Mouse (Mus musculus): ENCODE measurements at regions not wholly inside any gene's neighbourhood (a gene's known extent, or its start where the extent isn't known, plus 50 kb on each side); places are given as distances from the start of the nearest gene placed in this dataset.

DNA sequence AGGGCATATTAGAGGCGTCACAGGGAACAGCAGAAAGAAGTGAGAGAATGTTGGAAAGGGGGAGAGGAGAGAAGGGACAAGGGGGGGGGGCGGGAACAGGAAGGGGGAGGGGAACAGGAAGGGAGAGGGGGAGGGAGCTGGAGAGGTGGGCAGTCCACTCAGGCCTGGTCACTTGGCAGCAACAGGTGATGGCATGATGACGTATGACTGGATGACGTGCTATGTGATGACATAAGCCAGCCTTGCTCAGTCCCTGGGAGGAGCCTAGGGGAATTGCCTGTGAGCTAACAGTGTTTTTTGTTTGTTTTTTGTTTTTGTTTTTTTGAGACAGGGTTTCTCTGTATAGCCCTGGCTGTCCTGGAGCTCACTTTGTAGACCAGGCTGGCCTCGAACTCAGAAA lies 80.6 kb downstream of the Sik1 start:
- 79% methylated on average over 5 of the region's 5 CpGs for WGBS
- Histone ChIP-seq H3K4me1 (ENCODE audit: control insufficient read depth, insufficient read depth, low read length) (0 out of 2 replicates have a peak, but pooled peaks cover 2% of the 10 kb centered on the region), H3K4me3 (replicated peaks; ENCODE audit: extremely low read depth, low read depth, low read length) (no peak overlapping the region)
- TF ChIP-seq CTCF (IDR thresholded peaks at IDR 0.05; ENCODE audit: insufficient read depth, low read length): no peak
- no peak for TF ChIP-seq POLR2A (IDR thresholded peaks at IDR 0.05; ENCODE audit: borderline replicate concordance, extremely low read depth, low read depth, low read length)
- DNase-seq: no peak

- Histone ChIP-seq H3K4me3 (replicated peaks; ENCODE audit: extremely low read depth, low read depth, low read length) (no peak overlapping the region), H3K4me1 (ENCODE audit: control insufficient read depth, insufficient read depth, low read length) (0 out of 2 replicates have a peak, but pooled peaks cover 2% of the 10 kb centered on the region)
- DNase-seq: no peak
- TF ChIP-seq POLR2A (IDR thresholded peaks at IDR 0.05; ENCODE audit: borderline replicate concordance, extremely low read depth, low read depth, low read length) (no peak), CTCF (IDR thresholded peaks at IDR 0.05; ENCODE audit: insufficient read depth, low read length) (no peak)
- 77% methylated on average over 3 of the region's 3 CpGs for WGBS
These were observed 79.6 kb downstream of the Sik1 start for GRCm38 (mm10) chr17:31775966-31776365.

GRCm38 (mm10) chr17:31776949-31777607 lies 78.5 kb downstream of the Sik1 start:
- Histone ChIP-seq H3K4me1 (ENCODE audit: control insufficient read depth, insufficient read depth, low read length) (0 out of 2 replicates have a peak, but pooled peaks cover 2% of the 10 kb centered on the region), H3K4me3 (replicated peaks; ENCODE audit: extremely low read depth, low read depth, low read length) (no peak overlapping the region)
- 34% methylated on average over 9 of the region's 9 CpGs for WGBS
- no peak for DNase-seq
- TF ChIP-seq CTCF (IDR thresholded peaks at IDR 0.05; ENCODE audit: insufficient read depth, low read length) (no peak), POLR2A (IDR thresholded peaks at IDR 0.05; ENCODE audit: borderline replicate concordance, extremely low read depth, low read depth, low read length) (no peak)

DNA sequence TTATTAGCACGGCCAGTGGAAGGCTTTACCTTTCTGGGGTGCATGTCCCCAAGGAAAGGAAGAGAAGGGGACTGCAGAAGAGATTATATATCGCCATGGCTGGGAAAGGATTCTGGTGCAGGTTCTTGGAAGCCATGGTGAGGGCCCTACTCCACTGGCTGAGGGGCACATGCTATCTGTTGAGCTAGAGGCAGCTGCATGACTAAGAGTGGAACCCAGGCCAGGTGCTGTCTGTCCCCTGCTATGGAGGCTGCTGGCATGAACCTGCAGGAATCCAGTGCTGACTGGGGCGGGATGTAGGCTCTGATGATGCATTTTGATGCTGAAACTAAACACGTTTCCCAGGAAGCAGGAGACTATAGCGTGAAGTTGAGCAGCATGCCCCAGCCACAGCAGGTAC lies 77.9 kb downstream of the Sik1 start:
- H3K4me3 ChIP-seq (replicated peaks; ENCODE audit: extremely low read depth, low read depth, low read length): no peak overlapping the region
- 0 out of 2 replicates have a peak, but pooled peaks cover 2% of the 10 kb centered on the region for H3K4me1 ChIP-seq (ENCODE audit: control insufficient read depth, insufficient read depth, low read length)
- TF ChIP-seq CTCF (IDR thresholded peaks at IDR 0.05; ENCODE audit: insufficient read depth, low read length) (no peak), POLR2A (IDR thresholded peaks at IDR 0.05; ENCODE audit: borderline replicate concordance, extremely low read depth, low read depth, low read length) (no peak)
- WGBS: 73% methylated on average over 5 of the region's 5 CpGs
- no peak for DNase-seq

- 51% methylated on average over 3 of the region's 3 CpGs for WGBS
- no peaks in the 10 kb centered on the region for H3K4me1 ChIP-seq (ENCODE audit: control insufficient read depth, insufficient read depth, low read length)
- TF ChIP-seq CTCF (IDR thresholded peaks at IDR 0.05; ENCODE audit: insufficient read depth, low read length) (no peak), POLR2A (IDR thresholded peaks at IDR 0.05; ENCODE audit: borderline replicate concordance, extremely low read depth, low read depth, low read length) (no peak)
- no peak overlapping the region for H3K4me3 ChIP-seq (replicated peaks; ENCODE audit: extremely low read depth, low read depth, low read length)
- DNase-seq: no peak
These were observed 76.1 kb downstream of the Sik1 start for GRCm38 (mm10) chr17:31779466-31779865.

GRCm38 (mm10) chr17:31782251-31782650 lies 73.4 kb downstream of the Sik1 start:
- no peak for DNase-seq
- WGBS: 63% methylated on average over 6 of the region's 6 CpGs
- H3K4me3 ChIP-seq (replicated peaks; ENCODE audit: extremely low read depth, low read depth, low read length): no peak overlapping the region

DNA sequence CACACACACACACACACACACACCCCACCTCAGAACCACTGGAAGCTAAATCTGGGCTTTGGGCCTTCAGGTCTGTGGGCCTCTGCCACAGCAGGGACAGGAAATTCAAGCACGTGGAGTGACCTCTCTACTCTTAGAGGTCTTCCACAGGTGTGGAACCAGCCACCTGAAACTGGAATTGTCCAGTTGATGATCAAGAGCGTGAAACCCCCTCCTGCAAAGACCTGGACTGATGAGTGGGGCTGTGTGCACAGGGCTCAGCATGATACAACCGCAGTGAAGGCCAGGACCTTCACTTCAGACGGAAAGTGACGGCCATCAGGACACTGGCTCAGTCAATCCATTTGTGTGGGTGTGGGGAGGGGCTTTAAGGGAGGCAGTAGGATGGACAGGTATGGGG lies 72.5 kb downstream of the Sik1 start:
- WGBS: 99% methylated on average over 5 of the region's 5 CpGs
- no peak for DNase-seq

More at GRCm38 (mm10) chr17:31782251-31782650, 73.4 kb downstream of the Sik1 start:
- H3K4me1 ChIP-seq (ENCODE audit: control insufficient read depth, insufficient read depth, low read length): no peaks in the 10 kb centered on the region
- no peak for TF ChIP-seq CTCF (IDR thresholded peaks at IDR 0.05; ENCODE audit: insufficient read depth, low read length)
- TF ChIP-seq POLR2A (IDR thresholded peaks at IDR 0.05; ENCODE audit: borderline replicate concordance, extremely low read depth, low read depth, low read length): no peak

GRCm38 (mm10) chr17:31788316-31788715 lies 67.3 kb downstream of the Sik1 start:
- Histone ChIP-seq H3K4me3 (replicated peaks; ENCODE audit: extremely low read depth, low read depth, low read length) (no peak overlapping the region), H3K4me1 (ENCODE audit: control insufficient read depth, insufficient read depth, low read length) (peaks cover 11% of the 10 kb centered on the region)
- no peak for DNase-seq
- WGBS: 81% methylated on average over 3 of the region's 3 CpGs
- no peak for TF ChIP-seq CTCF (IDR thresholded peaks at IDR 0.05; ENCODE audit: insufficient read depth, low read length)

More for the DNA sequence above, 72.5 kb downstream of the Sik1 start:
- Histone ChIP-seq H3K4me3 (replicated peaks; ENCODE audit: extremely low read depth, low read depth, low read length) (no peak overlapping the region), H3K4me1 (ENCODE audit: control insufficient read depth, insufficient read depth, low read length) (no peaks in the 10 kb centered on the region)
- TF ChIP-seq CTCF (IDR thresholded peaks at IDR 0.05; ENCODE audit: insufficient read depth, low read length) (no peak), POLR2A (IDR thresholded peaks at IDR 0.05; ENCODE audit: borderline replicate concordance, extremely low read depth, low read depth, low read length) (no peak)

GRCm38 (mm10) chr17:31789068-31789583 lies 66.5 kb downstream of the Sik1 start:
- Histone ChIP-seq H3K4me1 (ENCODE audit: control insufficient read depth, insufficient read depth, low read length) (peaks cover 11% of the 10 kb centered on the region), H3K4me3 (replicated peaks; ENCODE audit: extremely low read depth, low read depth, low read length) (no peak overlapping the region)
- 51% methylated on average over 9 of the region's 9 CpGs for WGBS
- no peak for TF ChIP-seq CTCF (IDR thresholded peaks at IDR 0.05; ENCODE audit: insufficient read depth, low read length)
- TF ChIP-seq POLR2A (IDR thresholded peaks at IDR 0.05; ENCODE audit: borderline replicate concordance, extremely low read depth, low read depth, low read length): no peak
- no peak for DNase-seq

GRCm38 (mm10) chr17:31789906-31790279 lies 65.7 kb downstream of the Sik1 start:
- Histone ChIP-seq H3K4me3 (replicated peaks; ENCODE audit: extremely low read depth, low read depth, low read length) (no peak overlapping the region), H3K4me1 (ENCODE audit: control insufficient read depth, insufficient read depth, low read length) (peaks cover 11% of the 10 kb centered on the region)
- no peak for DNase-seq
- 47% methylated on average over 5 of the region's 5 CpGs for WGBS
- TF ChIP-seq POLR2A (IDR thresholded peaks at IDR 0.05; ENCODE audit: borderline replicate concordance, extremely low read depth, low read depth, low read length) (no peak), CTCF (IDR thresholded peaks at IDR 0.05; ENCODE audit: insufficient read depth, low read length) (no peak)

All from lung, adult 2 months (tissue).